Mouse (Mus musculus) kidney, adult 2 months (tissue): ENCODE measurements around the gene Srsf5.

Experiments used
- CTCF ChIP-seq: fragments of 200-500 bp; conservative IDR thresholded peaks from 2 replicates; pipeline ENCODE4 v1.5.1; 2011; ENCODE audit warnings: low read depth, mild to moderate bottlenecking, control low read depth, low read length, moderate library complexity, mixed read lengths; ENCODE audit not compliant: insufficient read depth, insufficient read length
- POLR2A ChIP-seq: fragments of 200-500 bp; IDR thresholded peaks from one replicate; pipeline ENCODE4 v1.6.1; 2011; ENCODE audit warnings: low read depth, low read length, control low read depth

GRCm38 (mm10) chr12:80967918-80968317 lies 22.6 kb downstream of the Srsf5 start:
- no peak for TF ChIP-seq CTCF
- TF ChIP-seq POLR2A = no peak
